Mouse (Mus musculus) activated CD4-positive, CD25-positive, alpha-beta regulatory T cell, adult 4 months (primary cell): Measurements from ENCODE around the gene Dcun1d4. TPM values are rescaled to one million over a fixed set of nuclear protein-coding genes. Genes with fewer than 3 reads are reported as not detected.
"Not testable (repeated sequence)": the region's sequence is repeated elsewhere in the genome, so short reads cannot be mapped to it uniquely, and the experiment has no call there.

Experiments used
- ATAC-seq: one replicate; pipeline ENCODE4 v1.8.0; 2017
- polyA plus RNA-seq, 2 experiments: library from polyadenylated mRNA; unstranded; fragments of 100-300 nt; shearing (Covaris generic); gene quantifications; one replicate each; pipeline ENCODE4 v1.2.1; 2017

The Dcun1d4 gene
- 10 to 100 TPM; 11.0 to 13.4 TPM for polyA plus RNA-seq

DNA sequence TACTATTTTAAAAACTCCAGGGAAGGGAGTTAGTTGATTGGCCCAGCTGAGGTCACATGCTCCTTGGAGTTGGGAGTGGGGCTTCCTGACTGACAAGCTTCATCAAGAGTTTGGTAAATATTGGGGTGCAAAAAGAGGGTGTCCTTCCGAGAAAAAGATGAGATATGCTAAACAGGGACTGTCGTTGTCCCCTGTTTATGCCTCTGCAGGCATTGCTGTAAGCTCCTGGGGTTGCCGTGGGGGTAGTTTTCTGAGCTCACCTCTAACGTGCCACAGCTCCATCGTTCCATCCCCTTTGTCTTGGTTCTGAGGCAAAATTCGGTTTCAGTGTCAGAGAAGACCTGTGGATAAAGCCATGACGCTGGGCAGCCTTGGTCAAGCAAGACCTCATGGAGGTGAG is at the start of gene Dcun1d4:
Gene Dcun1d4 (plus strand): TSS at position 301 of the 400 bp plus-strand sequence.
- no peak for ATAC-seq

DNA sequence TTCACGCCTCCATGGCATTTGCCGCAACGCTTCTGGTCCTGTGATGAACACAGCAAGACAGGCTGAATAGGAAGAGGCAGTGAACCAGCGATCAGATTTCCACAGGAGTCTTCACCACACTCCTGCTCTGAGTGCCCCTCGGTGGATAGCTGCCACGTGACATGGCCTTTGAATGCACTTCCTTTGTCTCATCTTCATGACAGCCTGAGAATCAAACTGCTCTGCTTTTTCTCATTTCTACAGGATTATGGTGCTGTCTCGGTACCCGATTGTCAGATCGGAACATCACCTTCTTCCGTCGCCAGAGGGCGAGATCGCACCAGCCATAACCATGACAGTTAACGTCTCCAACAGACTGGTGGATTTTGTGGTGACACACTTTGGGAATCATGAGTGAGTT is 49.2 kb upstream of the Dcun1d4 start:
- ATAC-seq = peak; percentile 57

DNA sequence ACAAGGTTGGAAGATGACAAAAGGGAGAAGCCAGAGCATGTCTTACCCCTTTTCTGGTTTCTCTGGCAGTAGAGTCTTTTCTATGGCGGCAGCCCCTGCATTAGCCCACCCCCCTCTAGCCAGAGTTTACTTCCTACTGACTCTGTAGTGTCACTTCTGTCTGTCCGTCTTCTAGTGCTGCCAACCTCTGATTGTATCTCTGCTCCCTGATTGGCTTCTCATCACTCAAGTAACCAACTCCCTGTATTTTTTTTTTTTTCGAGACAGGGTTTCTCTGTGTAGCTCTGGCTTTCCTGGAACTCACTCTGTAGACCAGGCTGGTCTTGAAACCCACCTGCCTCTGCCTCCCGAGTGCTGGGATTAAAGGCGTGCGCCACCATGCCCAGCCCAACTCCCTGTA is 48.0 kb upstream of the Dcun1d4 start:
- no peak for ATAC-seq

DNA sequence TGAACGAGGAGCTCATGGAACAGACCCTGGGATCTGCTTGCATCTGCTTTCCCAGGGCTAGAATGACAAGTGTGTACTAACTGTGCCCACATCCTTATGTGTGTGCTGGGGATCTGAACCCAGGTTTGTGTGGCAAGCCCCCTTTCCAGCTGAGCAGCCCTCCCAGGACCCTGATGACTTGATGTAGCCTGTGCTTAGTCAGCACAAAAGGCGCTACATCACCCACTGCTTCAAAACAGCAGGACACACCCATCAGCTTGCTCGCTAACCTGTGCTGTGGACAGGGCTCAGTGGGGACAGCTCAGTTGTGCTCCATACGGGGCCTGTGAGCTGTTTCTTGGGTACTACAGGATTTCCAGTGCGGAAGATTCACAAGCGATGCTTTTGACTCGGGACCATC is 46.0 kb upstream of the Dcun1d4 start:
- ATAC-seq = no peak

DNA sequence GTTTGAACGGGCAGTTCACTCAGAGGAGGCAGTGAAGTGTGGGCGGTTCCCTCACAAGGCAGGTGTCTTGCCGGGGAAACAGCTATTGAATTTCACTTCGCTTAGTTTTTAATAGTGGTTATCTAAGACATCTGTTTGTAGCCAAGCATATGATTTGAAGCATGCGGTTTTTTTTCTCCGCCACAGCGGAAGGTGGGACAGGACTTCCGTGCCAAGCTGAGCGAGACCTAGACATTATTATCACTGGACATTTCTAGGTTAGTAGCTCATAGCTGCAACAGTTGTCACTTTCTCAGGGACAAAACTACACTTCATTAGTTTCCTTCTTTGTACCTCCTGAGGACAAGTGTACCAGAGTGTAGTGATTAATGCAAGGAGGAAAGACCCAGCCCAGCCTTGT is 38.6 kb upstream of the Dcun1d4 start:
- ATAC-seq = no peak

DNA sequence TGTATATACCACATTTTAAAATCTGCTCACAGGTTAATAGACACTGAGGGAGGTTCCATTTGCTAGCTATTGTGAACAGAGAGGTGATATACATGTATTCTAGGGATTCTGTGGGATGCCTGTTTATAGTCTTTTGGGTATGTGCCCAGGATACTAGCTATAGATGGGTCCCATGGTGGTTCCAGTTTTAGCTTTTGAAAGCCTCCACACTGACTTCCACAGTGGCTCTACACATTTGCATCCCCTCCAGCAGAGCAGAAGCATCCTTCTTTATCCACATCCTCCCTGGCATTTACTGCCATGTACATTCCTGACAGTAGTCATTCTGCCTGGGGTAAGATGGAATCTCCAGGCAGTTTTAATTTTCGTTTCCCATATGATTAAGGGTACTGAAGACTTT is 30.5 kb upstream of the Dcun1d4 start:
- no peak for ATAC-seq

DNA sequence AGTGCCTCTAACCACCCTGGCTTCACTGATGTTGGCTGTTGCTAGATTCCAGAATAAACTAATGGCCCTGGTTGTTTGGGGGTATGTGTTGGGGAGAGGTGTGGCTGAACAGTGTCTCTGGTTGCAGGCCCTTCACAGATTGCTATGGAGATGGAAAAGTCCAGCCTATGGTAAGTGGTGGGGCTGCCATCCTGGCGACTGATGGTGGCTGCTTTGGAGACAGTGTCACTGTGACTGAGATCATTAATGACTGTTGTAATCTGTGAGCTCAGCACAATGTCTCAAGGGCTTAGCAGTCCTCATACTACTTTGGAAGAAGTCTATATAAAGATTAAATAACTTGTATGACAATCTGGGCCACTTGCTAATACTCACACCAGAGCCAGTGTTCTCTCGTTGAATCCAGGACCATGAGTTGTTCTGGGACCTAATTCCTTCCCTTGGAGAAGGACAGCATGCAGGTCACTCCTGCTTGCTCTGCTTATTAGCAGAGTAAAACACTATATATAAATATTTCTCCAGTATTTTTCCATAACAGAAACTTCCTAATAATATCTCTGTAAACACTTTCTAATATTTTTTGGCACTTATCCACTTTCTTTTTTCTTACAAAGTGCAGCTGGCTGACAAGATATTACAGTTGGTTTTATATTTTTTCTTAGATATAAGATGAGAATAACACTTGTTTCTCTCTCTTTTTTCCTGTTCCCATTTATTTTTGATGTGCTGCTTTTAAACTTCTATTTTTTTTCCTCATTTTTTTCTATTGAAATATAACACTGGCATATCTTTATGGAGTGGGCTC is 26.1 kb upstream of the Dcun1d4 start:
- ATAC-seq = no peak

DNA sequence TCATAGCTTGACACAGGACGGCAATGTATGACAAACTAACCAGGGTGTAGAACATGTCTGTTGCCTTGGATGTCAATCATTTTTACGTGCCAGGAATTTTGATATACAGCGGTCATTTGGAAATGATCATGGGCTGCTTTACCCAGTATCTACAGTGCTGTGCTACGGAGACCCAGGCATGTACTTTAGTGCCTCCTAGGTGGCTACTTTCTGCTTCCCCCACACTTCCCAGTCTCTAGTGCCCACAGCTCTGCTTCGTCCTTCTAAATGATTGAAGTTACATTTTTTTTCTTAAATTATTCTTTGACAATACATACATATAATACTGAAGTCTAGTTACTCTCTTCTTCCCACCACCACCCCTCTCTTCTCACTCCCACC is 25.5 kb upstream of the Dcun1d4 start:
- no peak for ATAC-seq

DNA sequence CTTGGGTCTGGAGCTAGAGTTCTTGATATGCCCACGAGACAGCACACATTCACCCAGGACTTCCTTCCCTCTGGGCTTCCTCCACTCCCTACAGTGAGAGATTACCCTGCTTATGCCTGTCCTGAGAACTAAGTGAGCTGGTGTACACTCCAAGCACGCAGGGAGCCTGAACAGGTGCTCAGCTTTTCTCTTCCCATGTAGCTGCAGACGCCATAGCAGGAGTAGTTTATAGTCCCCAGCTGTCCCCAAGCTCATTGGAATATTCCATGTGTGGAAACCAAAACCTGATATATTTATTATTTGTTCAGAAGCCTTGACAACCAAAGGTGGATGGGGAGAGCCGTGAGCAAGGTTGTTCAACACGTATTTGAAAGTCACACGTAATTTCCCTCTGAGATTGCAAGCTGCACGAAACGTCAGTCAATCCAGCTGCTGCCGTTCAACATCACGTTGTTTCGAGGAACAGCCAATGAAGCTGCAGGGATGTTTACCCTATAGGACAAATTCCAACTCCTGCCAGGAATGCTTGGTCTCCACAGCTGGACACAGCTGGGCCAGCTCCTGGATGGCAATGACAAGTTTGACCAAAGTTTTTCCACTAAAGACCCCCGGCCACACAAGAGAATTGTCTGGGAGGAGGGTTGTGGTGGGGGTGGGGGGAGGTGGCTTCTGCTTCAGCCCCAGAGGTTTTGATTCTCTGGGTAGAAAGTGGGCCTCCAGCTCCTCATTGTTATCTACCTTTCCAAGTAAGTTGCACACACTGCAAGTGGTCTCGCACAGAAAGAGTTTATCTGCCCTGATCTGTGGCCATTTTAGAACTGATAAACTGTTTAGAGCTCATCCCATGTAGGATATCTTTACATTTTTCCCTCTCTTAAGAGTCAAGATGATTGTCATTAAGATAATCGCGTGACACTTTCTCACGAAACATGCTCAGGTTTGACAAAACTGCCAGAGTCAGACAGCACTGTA is 12.1 kb upstream of the Dcun1d4 start:
- ATAC-seq = no peak

DNA sequence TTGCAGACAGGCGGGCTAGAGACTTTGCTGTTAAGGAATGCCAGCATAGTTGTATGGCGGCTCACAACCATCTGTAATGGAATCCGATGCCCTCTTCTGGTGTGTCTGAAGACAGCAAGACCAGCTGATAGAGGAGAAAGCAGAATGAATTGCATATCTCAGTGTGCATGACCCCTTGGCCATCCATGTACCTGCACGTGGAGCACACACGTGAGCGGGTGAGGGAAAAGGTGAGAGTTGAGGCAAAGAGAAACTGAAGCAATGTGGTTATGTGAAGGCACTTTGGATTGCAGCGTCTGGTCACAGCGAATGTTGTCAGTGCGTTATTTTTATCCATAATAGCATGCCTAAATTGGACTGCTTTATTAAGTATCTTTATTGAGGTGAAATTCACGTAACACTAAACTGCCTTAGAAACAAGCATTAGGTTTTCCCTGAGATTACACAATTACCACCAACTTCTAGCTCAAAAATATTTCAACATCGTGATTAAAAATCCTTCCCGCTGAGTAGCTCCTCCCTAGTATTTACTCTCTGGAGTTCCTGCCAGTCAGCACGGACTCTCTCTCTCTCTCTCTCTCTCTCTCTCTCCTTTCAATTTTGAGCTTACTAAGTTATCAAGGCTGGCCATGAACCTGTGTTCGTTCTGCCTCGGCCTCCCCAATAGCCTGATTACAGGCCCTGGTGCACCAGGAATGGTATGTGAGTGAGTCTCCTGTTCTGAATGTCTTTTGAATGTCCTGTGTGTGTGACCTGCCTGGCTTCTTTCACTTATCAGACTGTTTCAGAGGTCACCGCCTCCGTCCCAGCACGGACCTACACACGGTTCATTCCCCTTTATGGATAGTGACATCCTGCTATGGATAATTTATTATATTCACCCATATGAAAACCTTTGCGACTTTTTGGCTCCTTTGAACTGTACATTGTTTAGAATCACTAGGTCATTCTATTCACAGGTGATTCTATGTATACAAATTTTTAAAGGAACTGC is 6.1 kb upstream of the Dcun1d4 start:
- ATAC-seq = no peak

DNA sequence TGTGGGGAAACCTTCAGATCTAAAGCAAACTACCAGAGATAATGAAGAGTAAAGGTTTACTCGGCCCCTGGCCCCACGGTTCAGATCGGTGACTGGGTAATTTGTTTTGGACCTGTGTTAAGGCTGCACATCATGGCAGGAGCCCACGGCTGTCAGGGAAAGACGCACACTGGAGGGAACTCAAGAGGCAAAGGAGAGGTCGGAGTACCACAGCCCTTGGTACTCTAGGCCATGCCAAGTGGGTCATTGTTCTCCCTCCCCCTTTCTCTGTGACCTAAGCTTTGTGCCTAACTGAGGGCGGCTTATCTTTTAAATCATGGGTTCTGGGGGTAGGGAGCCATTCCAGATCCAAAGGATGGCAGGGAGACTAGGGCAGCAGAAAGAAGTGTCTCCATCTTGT is 601 bp downstream of the Dcun1d4 start:
- no peak for ATAC-seq

DNA sequence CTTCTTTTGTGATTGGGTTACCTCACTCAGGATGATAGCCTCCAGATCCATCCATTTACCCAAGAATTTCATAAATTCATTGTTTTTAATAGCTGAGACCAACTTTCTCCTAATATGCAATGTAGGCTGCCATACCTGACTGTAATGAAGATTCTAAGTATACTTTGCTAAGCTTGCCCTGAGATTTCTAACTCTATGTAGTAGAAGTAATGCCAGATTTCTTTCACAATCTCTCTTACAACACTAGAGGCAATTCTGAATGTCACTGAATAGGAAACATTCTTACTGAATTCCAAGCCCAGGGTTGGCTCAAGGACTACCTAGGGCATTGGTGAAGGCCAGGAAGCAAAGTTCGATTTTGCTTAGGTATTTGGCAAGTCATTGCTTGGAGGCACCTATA is 1.6 kb downstream of the Dcun1d4 start:
- not testable (repeated sequence) for ATAC-seq

DNA sequence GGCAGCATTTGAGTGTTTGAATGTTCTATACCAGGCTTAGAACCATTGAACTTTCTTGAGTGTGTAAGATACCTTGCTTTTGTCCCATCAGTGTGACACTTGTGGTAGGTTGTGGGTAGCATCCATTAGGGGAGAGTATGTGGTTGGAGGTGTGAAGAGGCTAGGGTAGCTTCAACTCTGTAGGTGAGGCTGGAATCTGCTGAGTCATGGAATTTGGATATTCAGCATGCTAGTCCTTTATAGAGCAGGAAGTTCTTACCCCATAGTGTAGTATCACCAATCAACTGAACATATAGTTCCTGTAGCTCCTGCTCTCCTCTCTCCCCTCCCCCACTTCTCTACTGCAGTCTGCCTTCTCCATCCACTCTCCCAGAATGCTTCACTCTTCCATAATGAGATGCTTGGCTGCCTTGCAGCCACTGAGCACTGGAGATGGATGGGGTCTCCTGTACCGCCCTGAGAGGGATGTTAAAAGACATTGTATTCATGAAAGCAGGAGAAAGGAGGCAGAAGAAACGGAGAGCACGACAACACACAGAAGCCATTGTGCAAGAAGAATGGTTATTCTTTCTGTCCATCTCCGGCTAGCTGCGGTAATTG is 3.3 kb downstream of the Dcun1d4 start:
- ATAC-seq = no peak

DNA sequence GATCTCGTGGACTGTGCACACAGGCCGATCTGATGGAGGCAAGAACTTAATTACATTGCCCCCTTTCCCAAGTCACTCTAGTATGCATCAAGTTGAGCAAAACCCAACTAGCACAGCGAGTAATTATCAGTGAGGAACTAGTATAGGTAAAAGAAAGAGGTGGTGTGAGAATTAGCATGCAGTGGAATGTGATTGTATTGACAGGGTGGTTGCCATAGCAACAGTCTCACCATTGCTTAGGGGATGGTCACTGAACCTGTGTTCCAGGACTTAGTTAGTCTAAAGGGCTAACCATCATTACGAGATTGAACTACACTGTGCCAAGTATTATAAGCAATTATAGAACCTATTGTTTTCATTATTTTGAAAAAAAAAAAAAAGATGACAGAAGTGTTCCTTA is 5.7 kb downstream of the Dcun1d4 start:
- ATAC-seq = no peak

DNA sequence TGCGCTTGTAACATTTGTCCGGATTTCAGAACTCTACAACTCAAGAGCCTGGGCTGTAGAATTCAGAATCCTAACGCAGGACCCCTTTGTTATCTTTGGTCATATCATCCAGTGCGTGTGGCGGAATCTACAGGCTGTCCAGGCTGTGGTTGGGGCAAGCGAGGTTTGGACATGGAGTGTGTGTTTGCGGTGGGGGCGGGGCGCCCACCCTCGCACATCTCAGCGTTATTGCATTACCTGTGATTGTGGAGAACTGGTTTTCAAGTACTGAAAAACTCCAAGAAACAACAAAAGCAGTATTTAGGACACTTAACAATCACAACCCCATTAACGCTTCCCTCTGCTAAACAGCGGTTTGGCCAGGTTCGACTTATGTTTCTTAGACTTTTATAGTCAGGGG is 9.1 kb downstream of the Dcun1d4 start:
- ATAC-seq = no peak

DNA sequence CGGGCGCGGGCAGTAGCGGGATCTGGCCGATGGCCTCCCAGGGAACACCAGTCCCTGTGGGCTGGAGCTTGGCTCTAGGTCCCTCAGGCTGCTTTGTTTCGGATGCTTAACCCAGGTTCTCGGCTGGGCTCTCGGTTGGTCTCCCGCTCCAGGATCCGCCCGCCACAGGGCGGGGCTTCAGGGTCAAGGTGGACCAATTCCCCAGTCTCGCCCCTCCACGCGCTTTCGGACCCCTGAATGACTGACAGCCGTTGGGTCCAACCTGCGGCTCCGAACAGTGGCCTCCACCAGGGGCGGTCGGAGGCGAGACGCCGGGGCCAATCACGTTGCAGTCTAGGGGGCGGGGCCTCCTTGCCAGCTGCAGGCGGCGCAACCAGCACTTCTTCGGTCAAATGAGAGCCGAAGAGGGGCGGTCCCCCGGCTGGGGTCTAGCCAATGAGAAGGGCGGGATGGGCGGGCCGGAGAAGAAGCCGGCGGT is 9.8 kb downstream of the Dcun1d4 start:
- ATAC-seq = peak; percentile 89

DNA sequence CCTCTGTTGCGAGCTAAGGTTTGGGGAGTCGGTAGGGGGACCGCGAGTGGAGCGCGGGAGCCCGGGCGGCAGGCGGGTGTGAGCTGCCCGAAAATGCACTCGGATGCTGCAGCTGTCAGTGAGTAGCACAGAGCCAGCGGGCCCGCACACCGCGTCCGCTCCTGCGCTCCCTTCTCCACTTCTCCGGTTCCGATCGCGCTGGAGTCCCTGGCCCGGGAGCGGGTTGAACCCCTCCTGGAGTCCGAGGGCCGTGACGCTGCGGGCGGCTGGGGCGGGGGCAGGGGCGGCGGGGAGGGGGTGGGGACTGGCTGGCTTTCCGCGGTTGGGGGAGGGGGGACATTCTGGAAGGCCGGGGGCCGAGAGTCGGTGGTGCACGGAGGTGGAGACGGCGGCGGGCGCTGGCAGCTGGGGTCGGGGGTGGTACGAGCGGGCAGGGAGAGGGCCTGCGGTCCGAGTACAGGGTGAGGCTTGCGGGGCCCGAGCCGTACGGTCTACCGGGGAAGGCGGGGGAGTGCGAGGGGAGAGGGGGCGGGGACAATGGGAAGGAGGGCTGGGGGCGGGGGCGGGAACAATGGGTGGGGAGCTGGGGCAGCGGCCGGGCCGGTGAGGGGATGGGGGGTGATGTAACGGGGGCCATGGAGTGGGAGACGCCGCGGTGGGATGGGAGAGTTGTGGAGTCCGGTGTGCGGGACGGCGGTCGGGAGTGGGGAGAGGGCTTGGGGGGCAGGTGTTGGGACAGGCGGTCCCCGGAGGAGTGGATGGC is 10.5 kb downstream of the Dcun1d4 start:
- no peak for ATAC-seq

DNA sequence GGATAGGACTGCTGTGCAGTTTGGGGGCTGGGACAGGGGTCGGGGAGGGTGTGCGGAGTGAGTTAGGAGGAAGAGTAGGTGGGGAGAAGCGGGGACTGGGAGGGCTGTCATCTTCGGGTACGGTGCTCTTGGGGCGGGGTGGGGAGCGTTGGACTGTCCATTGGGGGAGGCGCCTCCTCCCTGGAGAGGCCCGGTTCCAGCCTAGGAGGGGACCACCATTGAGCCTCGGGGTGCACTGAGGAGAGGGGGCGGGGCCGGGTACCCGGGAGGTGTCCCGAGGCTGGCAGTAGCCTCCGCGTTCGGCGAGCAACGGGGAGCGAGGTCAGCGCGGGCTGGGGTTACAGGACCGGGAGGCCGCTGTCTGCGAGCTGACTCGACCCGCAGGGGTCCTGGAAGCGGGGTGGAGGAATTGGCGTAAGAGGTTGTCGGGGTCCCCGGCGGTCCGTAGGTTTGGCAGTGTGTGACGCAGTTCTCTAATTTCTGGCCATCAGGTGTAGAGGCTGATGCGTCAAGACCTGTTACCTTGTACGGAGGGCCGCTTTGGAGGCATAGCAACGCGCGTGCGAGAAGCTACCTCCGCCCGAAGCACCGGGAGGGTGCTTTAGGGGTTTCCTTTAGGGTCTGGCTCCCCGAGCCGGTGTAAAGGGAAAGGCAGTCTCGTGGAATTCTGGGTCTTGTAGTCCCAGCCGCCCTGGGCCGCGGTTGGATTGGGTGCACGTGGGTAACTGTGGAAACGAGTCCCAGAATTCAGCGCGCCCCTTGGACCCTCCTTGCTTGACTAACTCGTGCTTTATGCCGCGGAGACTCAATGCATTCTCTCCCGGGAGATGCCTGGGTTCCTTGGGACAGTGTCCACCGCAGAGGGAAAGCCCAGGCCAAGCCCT is 11.3 kb downstream of the Dcun1d4 start:
- peak; percentile 62 for ATAC-seq

DNA sequence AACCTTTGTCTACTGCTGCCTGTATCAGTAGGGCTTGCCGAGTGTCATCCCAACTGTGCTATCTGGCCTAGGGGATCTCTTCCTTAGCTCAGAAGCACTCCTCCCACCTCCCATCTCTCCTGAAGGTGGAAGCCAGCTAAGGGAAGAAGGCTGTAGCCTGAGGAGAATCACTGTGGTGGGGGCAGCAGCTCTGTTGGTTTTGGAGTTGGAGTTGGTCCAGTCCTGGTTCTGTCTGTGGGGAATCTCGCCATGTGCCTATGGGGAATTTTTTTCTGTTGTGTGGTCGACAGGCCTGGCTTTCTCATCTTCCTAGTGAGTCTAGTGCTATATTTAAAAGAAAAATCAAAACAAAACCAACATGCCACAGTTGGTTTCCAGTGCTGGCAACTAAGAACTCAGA is 16.6 kb downstream of the Dcun1d4 start:
- ATAC-seq = no peak

DNA sequence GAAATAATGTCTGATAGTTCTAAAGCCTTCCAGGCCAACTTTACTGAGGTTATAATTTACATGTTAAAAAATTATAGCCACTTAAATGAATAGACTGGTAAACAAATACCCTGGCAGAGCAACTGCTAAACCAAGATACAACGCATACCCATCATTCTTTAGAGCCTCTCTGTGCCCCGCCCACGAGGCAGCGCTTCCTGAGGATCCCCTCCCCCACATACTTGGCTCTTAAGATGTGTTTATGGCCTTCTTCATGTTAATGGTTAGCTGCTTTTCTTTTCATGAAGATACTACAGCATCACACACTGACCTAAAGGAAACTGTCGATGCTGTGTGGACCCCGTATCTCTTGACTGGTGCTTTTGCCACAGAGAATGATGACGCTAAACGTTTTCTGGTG is 17.8 kb downstream of the Dcun1d4 start:
- ATAC-seq = no peak
